Mouse (Mus musculus) forebrain, embryonic 16.5 days (tissue): ENCODE results near the gene Setx. TPM values are rescaled to one million over a fixed set of nuclear protein-coding genes. Genes with fewer than 3 reads are reported as not detected.
A peak's percentile ranks its signal among the peaks of the same experiment; 100 is the strongest.
"Not testable (repeated sequence)": the region's sequence is repeated elsewhere in the genome, so short reads cannot be mapped to it uniquely, and the experiment has no call there.

Source experiments
- ATAC-seq: fragments of 200-750 bp; cut with Nextera tagmentation; 2 replicates; pipeline ENCODE4 v1.8.0; 2017; ENCODE audit warnings: mild to moderate bottlenecking, moderate library complexity
- H3K27ac ChIP-seq: fragments of 300-500 bp; sonication (generic); 2 replicates; pipeline ENCODE4 v1.5.1; 2014; ENCODE audit warnings: low read length, control low read depth
- H3K27me3 ChIP-seq: fragments of 300-500 bp; sonication (generic); replicated peaks from 2 replicates; pipeline ENCODE4 v1.6.1; 2014; ENCODE audit warnings: low read length; ENCODE audit not compliant: control insufficient read depth, insufficient read depth
- H3K36me3 ChIP-seq: fragments of 300-500 bp; sonication (generic); 2 replicates; pipeline ENCODE4 v1.6.1; 2014; ENCODE audit not compliant: control insufficient read depth, insufficient read depth
- H3K4me1 ChIP-seq: fragments of 300-500 bp; sonication (generic); replicated peaks from 2 replicates; pipeline ENCODE4 v1.6.1; 2014; ENCODE audit warnings: low read length; ENCODE audit not compliant: control insufficient read depth, insufficient read depth
- H3K4me2 ChIP-seq: fragments of 300-500 bp; sonication (generic); 2 replicates; pipeline ENCODE4 v1.6.1; 2014; ENCODE audit warnings: mild to moderate bottlenecking, low read length, control low read depth
- H3K4me3 ChIP-seq: fragments of 300-500 bp; sonication (generic); replicated peaks from 2 replicates; pipeline ENCODE4 v1.5.1; 2014; ENCODE audit warnings: mild to moderate bottlenecking, low read length, control low read depth
- H3K9ac ChIP-seq: fragments of 300-500 bp; sonication (generic); replicated peaks from 2 replicates; pipeline ENCODE4 v1.6.1; 2014; ENCODE audit warnings: low read depth, low read length, control low read depth
- H3K9me3 ChIP-seq: fragments of 300-500 bp; sonication (generic); 2 replicates; pipeline ENCODE4 v1.6.1; 2016; ENCODE audit warnings: low read length; ENCODE audit not compliant: control insufficient read depth
- WGBS: fragments of 180-500 bp; shearing (Covaris S2); extraction: QIAGEN DNeasy Blood & Tissue Kit; methylation state at CpG from one replicate; pipeline ENCODE4 v1.1.7; 2014; 5-methylcytosine and 5-hydroxymethylcytosine counted together
- polyA plus RNA-seq: library from polyadenylated mRNA; unstranded; fragments of >200 nt; fragmentation: Nextera tagmentation; extraction: Ambion mirVana; gene quantifications from 2 replicates; pipeline ENCODE4 v1.2.1, GENCODE M21; 2015

Gene Setx
- polyA plus RNA-seq, 1 experiment from 2014 or later: 14.4 TPM

DNA sequence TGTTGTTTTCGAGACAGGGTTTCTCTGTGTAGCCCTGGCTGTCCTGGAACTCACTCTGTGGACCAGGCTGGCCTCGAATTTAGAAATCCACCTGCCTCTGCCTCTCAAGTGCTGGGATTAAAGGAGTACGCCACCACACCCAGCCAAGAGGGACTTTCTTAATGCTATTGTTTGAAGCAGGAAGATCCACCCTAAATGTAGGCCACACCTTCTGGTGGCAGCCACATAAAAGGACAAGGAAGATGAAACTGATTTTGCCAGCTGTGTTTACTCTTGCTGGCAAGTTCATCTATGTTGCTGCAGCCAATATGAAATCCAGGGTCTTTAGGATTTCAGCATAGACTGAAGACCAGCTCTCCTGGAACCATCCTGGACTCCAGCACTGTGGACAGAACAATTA, 26.5 kb upstream of the Setx start:
- WGBS: 75% methylated on average over 3 of the region's 3 CpGs
- H3K4me1 ChIP-seq: no peaks in the 10 kb centered on the region
- no peaks in the 10 kb centered on the region for H3K36me3 ChIP-seq
- no peak overlapping the region for H3K4me2 ChIP-seq
- H3K9me3 ChIP-seq: no peaks in the 10 kb centered on the region
- no peak for ATAC-seq
- no peak overlapping the region for H3K9ac ChIP-seq
- no peak overlapping the region for H3K4me3 ChIP-seq
- no peaks in the 10 kb centered on the region for H3K27me3 ChIP-seq
- H3K27ac ChIP-seq: no peak overlapping the region

DNA sequence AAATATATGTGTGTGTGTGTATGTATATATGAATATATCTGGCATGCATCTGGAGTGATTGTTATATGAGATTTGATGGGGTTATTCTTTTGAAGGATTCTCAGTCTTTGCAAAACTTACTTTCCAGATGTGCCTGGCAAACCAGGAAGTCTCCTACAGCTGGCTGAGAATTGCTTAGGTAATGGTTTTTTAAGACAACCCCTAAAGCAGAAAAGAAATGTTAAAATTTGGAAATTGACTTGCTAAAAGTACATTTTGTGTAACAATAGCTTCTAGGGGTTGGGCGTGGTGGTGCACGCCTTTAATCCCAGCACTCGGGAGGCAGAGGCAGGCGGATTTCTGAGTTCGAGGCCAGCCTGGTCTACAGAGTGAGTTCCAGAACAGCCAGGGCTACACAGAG, 26.0 kb upstream of the Setx start:
- H3K4me3 ChIP-seq, H3K4me1 ChIP-seq, H3K27me3 ChIP-seq, H3K36me3 ChIP-seq, H3K27ac ChIP-seq, ATAC-seq, H3K9ac ChIP-seq, H3K4me2 ChIP-seq, H3K9me3 ChIP-seq: not testable (repeated sequence)
- 98% methylated on average over 4 of the region's 5 CpGs for WGBS

DNA sequence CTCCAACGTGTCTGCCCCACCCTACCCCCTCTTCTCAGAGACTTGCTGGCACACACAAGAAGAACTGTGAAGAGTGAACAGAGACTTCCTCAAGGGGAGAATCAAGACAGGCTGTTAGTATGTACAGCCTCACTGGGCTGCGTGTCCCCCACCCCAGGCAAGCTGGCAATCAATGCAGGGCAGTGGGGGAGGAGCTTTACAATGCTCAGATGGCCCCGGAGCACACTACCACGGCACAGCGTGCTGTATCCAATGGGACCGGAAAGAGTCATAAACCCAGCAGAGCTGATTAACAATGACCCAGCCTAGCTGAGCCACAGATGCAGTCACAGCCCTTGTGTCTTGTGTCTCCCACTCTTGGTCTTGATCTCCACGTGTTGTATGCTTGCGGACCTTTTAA, 25.2 kb upstream of the Setx start:
- ATAC-seq: no peak
- no peak overlapping the region for H3K4me2 ChIP-seq
- no peaks in the 10 kb centered on the region for H3K27me3 ChIP-seq
- H3K9ac ChIP-seq: no peak overlapping the region
- no peaks in the 10 kb centered on the region for H3K4me1 ChIP-seq
- no peak overlapping the region for H3K4me3 ChIP-seq
- H3K27ac ChIP-seq: no peak overlapping the region
- H3K36me3 ChIP-seq: no peaks in the 10 kb centered on the region
- no peaks in the 10 kb centered on the region for H3K9me3 ChIP-seq
- WGBS: 77% methylated on average over 8 of the region's 8 CpGs

DNA sequence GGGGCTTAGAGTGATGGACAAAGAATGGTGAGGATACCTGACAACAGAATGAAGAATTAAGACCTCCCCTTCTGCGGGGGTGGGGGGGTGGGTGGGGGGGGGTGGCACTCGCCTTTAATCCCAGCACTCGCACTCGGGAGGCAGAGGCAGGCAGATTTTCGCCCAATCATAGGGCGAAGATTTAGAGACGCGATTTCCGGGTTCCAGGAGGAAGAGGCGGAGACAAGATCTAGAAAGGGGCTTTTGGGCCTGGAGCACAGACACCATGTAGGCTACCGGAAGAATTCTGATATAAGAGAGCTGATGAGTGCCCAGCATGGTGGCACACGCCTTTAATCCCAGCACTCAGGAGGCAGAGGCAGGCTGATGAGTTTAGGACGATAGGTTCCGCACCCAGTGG, 24.3 kb upstream of the Setx start:
- H3K4me3 ChIP-seq: no peak overlapping the region
- no peaks in the 10 kb centered on the region for H3K9me3 ChIP-seq
- H3K9ac ChIP-seq: no peak overlapping the region
- WGBS: 89% methylated on average over 14 of the region's 14 CpGs
- no peaks in the 10 kb centered on the region for H3K36me3 ChIP-seq
- no peaks in the 10 kb centered on the region for H3K27me3 ChIP-seq
- no peak overlapping the region for H3K4me2 ChIP-seq
- no peak overlapping the region for H3K27ac ChIP-seq
- no peaks in the 10 kb centered on the region for H3K4me1 ChIP-seq
- no peak for ATAC-seq

DNA sequence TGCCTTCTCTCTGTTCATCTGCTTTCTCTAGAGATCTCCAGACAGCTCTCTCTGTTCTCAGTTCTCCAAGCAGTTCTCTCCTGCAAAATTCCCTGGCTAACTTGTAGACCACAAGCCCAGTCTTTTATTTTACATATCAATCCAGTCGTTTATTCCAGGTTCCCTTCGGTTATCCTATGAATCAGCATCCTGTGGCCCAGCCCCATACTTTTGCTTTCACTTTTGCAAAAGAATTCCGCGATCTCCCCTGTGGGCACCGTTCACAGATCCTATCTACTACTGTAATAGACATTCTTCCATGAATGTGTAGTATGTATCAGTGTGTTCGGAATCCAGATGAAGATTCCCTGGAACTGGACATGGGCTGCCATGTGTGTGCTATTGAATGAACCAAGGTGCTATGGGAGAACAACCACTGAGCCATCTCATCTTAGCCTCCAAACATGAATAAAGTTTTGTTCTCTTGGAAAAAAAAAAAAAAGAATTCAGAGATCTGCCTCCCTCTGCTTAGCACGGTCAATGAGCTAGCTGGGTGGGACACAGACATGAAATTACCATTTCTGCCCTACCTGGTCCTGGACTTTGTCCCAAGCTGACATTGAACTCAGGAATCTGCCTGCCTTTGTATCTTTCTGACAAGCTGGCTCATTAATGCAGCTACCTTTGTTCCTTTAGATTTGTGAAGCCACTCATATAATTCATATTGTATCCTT, 23.0 kb upstream of the Setx start:
- Histone ChIP-seq H3K4me1 (no peaks in the 10 kb centered on the region), H3K9me3 (no peaks in the 10 kb centered on the region), H3K36me3 (no peaks in the 10 kb centered on the region), H3K4me3 (no peak overlapping the region), H3K9ac (no peak overlapping the region), H3K4me2 (no peak overlapping the region), H3K27me3 (no peaks in the 10 kb centered on the region), H3K27ac (no peak overlapping the region)
- ATAC-seq: no peak
- 74% methylated on average over 7 of the region's 7 CpGs for WGBS

DNA sequence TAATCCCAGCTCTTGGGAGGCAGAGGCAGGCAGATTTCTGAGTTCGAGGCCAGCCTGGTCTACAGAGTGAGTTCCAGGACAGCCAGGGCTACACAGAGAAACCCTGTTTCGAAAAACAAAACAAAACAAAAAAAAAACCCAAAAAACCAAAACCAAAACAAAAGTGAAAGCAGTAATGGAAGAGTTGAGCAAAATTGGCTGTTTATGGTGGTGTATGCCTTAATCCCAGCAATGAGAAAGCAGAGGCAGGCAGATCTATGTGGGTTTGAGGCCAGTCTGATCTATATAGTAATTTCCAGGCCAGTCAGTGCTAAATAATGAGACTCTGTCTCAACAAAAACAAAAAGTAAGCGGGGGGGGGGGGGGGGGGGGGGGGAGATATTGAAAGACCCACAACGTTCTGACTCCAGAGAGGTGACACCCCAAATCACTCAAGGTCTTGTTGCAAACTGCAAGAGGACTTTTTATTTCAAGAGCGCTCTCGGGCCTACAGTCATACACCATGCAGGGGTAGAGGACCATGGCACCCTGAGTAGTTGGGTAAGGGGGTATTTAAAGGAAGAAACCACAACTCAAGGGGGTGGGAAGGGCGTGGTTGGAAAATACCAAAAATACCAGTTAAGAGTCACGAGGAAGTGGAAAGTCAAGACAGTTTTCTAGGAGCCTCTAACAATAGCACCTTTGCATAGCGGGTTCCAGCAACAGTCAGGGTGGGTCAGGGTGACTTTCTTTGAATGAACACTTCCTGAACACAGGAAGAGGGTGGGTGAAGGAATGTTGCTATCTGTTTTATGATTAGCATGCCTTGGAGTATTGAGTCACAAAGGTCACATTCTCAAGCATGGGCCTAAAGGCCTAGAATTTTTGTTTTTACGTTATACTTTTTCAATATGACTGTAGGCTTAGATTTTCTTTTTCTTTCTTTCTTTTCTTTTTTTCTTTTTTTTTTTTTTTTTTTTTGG, 21.3 kb upstream of the Setx start:
- 88% methylated on average over 9 of the region's 10 CpGs for WGBS

DNA sequence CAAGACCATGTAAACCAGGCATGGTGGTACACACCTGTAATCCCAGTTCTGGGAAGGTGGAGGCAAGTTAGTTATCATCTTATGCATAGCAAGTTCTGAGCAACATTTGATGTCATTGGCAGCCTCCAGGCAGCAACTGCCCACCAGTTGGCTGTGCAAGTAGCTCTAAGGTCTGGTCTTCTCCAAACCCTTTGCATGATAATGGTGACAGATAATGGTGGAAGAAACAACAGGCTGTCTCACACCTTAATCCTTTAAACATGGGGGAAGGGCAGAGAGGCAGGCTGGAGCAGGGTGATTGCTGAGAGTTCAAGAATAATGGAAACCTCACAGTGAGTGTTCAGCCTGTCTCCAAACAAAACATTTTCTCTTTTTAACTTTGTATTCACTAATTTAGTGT, 3.0 kb upstream of the Setx start:
- Histone ChIP-seq H3K4me3 (no peak overlapping the region), H3K9ac (no peak overlapping the region), H3K27me3 (no peaks in the 10 kb centered on the region), H3K27ac (no peak overlapping the region), H3K4me1 (peaks cover 3% of the 10 kb centered on the region), H3K36me3 (no peaks in the 10 kb centered on the region), H3K4me2 (no peak overlapping the region), H3K9me3 (no peaks in the 10 kb centered on the region)
- no peak for ATAC-seq

More for the DNA sequence above, 21.3 kb upstream of the Setx start:
- not testable (repeated sequence) for H3K4me2 ChIP-seq, H3K9ac ChIP-seq, ATAC-seq, H3K4me3 ChIP-seq, H3K9me3 ChIP-seq, H3K4me1 ChIP-seq, H3K27ac ChIP-seq, H3K27me3 ChIP-seq, H3K36me3 ChIP-seq

DNA sequence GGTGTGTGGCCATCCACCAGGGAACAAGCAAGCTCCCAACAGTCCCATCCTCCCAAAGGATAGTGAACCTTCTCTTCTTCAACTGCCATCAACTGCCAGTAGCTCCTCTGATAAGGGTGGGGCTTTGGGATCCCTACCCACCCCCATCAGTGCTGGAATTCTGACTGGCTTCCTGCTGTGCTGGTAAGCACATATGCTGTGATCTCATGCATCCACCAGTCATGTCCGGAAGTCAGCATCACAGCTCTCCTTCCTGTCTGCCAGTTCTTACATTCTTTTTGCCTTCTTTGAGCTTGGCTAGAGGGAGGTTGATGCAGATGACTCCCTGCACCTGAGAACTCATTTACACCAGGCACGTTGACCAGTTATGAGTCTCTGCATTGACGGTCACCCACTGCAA, 1.5 kb upstream of the Setx start:
- H3K4me2 ChIP-seq: no peak overlapping the region
- H3K27ac ChIP-seq: no peak overlapping the region
- H3K9me3 ChIP-seq: no peaks in the 10 kb centered on the region
- H3K9ac ChIP-seq: no peak overlapping the region
- WGBS: 85% methylated on average over 3 of the region's 3 CpGs
- no peak for ATAC-seq
- peaks cover 9% of the 10 kb centered on the region for H3K4me1 ChIP-seq
- no peaks in the 10 kb centered on the region for H3K27me3 ChIP-seq
- no peak overlapping the region for H3K4me3 ChIP-seq
- H3K36me3 ChIP-seq: no peaks in the 10 kb centered on the region

DNA sequence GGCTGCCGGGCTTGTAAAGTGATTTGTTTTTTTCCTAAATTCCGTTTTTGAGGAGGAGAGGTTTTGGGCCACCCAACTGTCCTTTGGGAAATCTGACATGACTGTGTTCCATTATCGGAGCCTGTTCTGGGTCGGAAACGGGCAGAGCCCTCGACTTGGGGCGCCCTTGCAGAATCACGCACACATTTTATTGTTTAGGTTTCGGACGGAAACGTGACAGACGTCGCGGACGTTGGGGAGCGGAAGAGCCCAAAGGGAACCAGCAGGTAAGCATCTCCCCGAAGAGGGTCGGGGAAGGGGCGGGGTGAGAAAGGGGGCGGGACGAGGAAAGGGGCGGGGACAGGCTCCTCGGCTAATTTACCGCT, 572 bp downstream of the Setx start:
- H3K4me2 ChIP-seq: peak overlapping the region; percentile 53
- no peak for ATAC-seq
- peaks cover 7% of the 10 kb centered on the region for H3K36me3 ChIP-seq
- H3K9ac ChIP-seq: peak overlapping the region; percentile 81
- peak overlapping the region; percentile 75 for H3K4me3 ChIP-seq
- H3K9me3 ChIP-seq: no peaks in the 10 kb centered on the region
- peak overlapping the region; percentile 91 for H3K27ac ChIP-seq
- peaks cover 9% of the 10 kb centered on the region for H3K4me1 ChIP-seq
- WGBS: 1% methylated on average over 22 of the region's 24 CpGs
- no peaks in the 10 kb centered on the region for H3K27me3 ChIP-seq
